Mouse (Mus musculus): Measurements from ENCODE around the gene Ttc23.

The Ttc23 gene

DNA sequence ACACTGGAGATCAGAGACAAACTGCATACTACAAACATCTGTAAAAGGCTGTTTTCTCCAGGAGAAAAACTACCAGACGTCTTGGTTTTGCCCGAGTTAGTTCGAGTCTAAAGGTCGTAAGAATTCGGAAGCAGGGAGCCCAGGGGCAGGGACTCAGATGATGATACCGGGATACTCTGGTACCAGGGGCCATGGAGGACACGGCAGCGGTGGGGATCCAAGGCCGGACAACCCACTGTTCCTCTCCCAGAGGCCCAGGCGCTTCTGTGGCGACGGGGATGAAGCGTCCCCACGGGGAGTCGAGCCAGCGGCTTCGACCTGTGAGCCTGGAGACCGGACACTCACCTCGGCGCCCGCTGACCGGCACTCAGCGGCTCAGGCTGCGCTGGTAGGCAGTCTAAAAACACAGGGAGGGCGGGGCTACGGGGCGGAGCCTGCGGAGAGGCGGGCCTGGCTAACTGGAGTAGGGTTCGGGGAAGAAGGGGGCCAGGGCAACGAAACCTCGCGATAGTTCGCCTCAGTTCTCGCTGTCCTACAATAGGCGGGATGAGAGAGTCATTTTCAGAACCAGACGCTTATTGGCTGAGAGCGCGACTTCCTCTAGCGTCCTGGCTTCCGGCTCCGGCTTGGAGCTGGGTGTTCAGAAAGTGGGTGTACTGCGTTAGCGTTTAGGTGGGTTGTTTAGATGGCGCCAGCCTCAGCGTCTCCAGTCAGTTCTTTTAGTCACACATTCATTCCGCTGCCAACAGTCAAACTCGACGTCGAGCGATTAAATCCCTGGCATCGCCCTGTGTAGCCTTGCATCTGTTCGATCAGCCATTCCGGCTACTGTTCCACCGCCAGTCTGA is 2.2 kb upstream of the Ttc23 start, which contains the start of gene Lrrc28:
Gene Lrrc28, minus strand, starts transcription at position 436 of the 848 bp plus-strand sequence.
- peak; percentile 99 for DNase-seq (ENCODE audit: low read depth, low spot score)

DNA sequence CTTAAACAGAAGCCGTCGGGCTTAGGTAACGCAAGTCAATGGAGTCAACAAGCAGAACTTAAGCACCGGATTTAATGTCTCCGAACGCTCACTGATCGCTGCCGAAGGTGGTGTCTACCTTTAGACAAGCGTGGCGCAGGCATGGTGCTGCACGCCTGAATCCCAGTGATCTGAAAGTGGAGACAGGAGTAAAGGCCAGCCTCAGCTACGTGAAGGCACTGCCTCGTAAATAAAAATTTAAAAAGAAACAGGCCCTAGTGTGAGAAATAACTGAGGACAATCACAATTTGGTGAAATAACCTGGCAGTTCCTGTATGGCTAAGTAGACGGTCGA is 1.6 kb upstream of the Ttc23 start:
- DNase-seq (ENCODE audit: low read depth, low spot score) = no peak

DNA sequence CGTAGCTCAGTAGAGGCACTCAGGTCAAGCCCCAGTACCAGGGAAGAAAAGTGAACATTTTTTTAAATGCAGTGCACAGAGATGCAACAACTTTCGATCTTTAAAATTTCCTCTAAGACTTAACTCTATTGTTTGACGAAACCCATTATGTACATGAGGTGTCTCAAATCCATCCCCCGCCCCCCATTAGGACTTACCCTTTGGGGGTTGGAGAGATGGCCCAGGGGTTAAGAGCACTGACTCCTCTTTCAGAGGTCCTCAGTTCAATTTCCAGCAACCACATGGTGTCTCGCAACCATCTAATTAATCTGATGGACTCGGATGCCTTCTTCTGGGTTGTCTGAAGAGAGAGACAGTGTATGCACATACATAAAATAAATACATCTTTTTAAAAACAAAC is 1.1 kb upstream of the Ttc23 start:
- peak; percentile 12 for DNase-seq (ENCODE audit: low read depth, low spot score)

DNA sequence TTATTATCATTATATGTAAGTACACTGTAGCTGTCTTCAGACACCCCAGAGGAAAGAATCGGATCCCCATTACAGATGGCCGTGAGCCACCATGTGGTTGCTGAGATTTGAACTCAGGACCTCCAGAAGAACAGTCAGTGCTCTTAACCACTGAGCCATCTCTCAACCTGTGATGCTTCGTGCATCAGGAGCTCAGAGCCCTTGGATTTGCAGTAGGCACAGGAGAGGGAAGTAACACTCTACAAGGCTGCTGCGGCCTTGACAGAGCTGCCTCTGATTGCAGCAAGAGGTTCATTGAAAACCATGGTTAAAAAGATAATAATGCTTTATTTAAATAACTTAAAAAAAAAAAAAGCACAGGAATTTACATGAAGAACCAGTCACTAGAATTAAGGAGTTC is 1.2 kb downstream of the Ttc23 start:
- no peak for DNase-seq (ENCODE audit: low read depth, low spot score)

DNA sequence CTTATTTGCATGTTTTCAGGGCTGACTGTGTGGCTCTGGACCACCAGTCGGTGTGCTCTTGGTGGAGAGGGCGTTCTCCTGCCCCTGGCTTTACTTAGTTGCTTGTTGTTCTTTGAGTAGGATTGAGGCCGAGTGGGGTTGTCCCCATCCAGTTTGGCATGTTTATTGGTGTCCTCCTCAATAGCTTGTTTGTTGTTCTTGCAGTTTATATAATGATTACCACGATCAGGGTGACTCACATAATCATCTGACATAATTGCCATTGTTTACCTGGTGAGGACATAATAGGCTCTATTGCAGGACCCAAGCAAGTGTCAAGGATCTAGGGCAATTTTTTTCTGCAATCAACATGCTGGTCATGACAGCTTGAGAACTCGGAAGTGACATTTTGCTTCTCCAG is 5.0 kb downstream of the Ttc23 start:
- no peak for DNase-seq (ENCODE audit: low read depth, low spot score)

DNA sequence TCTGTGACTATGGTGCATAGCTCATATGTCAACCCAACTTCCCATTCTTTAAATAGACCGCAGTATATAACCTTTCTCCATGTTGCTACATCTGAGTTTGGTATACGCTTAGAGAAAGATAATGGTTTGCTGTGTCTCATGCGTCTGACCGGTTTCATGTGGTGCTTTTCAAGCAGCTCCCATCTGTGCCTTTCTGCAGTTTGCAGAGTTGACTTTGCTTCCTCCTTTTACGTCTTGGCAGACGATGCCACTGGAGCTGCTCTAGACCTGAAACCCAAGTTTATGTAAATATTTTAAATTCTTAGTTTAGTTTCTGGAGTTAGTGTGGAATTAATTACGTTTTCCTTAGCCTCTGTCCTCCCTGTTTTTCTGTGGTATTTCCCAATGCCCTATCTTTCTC is 7.5 kb downstream of the Ttc23 start:
- no peak for DNase-seq (ENCODE audit: low read depth, low spot score)

DNA sequence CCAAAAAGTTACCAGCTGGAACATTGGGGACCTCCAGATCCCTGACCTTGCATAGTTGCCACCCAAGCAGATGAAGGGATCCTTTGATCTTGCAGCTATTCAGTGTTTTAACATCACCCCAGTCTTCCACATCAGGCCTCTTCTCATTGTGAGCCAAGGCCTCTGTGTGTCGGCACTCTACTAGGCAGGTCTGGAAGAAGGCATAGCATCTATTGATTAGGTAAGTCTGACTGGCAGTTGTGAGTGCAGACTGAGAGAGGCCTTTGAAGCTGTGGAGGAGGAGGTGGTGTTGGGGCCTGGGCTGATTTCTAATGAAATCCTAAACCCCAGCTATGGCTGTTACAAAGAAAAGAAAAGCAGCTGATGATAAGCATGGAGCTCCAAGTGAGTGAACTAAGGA is 8.0 kb downstream of the Ttc23 start:
- no peak for DNase-seq (ENCODE audit: low read depth, low spot score)

DNA sequence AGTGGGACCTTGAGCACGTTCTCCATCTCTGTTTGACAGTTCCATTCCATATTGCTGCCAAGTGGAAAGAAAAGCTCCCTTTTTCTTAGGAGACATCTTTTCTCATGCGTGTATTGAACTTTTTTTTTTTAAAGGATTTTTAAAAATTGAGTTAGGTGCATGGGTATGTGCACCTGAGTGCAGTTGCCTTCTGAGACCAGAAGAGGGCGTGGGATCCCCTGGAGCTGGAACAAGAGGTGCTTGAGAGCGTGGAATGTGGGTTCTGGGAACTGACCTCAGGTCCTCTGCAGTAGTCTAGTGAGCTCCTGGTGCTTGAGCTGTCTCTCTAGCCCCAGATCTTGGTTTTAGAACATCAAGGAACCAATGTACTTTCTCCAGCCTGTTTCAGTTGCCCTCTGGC is 10.9 kb downstream of the Ttc23 start:
- DNase-seq (ENCODE audit: low read depth, low spot score) = no peak

DNA sequence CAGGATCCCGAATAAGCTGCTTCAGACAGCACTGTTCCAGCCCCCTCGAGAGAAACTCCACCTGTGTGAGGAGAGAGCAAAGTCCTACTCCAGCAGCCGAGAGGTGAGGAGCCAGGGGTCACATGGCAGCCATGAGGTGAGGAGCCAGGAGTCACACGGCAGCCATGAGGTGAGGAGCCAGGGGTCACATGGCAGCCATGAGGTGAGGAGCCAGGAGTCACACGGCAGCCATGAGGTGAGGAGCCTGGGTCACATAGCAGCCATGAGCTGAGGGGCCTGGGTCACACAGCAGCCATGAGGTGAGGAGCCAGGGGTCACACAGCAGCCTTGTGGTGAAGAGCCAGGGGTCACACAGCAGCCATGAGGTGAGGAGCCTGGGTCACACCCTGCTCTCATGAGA is 15.2 kb downstream of the Ttc23 start:
- DNase-seq (ENCODE audit: low read depth, low spot score) = no peak

DNA sequence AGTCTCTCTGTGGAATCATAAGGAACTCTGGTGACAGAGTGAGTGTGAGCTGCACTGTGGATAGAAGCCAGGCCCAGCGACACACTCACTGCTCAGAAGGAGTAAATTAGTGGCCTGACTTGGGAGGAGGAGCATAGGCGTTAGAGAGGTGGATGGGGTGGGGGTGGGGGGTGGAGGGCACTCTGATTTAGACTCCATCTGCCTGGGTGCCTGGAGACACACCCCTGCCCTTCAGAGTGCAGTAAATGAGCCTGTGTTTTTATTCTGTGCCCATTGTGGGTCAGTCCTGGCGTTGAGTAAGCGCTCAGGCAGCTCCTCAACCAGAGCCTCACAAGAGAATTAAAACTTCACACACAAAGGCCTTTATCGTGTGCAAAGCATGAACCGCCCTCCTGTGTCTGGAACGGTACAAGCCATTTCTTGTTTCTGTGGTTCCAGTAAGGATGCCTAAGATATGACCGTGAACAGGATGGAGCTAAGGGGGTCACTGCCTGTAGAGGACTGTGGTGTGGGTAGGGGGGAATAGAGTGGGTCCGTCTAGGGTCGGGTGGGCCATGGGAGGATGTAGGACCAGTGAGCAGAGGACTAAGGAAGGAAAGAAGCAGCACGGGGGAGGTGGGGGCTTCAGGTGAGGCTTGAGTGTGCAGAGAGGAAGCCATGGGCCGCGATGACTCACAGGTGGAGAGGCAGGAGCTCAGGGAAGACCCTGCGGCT is 16.9 kb downstream of the Ttc23 start:
- DNase-seq (ENCODE audit: low read depth, low spot score) = no peak

DNA sequence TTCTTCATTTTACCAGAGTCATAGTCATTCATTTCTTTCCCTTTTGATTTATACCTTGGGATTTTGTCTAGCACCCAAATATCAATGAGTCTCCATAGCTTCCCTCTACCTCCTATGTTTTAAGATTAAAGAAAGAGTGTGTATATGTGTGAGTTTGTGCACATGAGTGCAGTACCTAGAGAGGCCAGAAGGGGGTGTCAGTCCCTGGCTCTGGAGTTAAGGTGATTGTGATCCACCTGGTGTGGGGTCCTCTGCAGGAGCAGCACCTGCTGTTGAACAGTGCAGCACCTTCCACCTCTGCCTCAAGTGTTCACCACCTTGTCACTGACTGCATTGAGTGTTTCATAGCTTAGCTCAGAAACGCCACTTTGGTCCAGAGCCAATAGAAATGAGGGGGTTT is 23.8 kb downstream of the Ttc23 start:
- peak; percentile 20 for DNase-seq (ENCODE audit: low read depth, low spot score)

DNA sequence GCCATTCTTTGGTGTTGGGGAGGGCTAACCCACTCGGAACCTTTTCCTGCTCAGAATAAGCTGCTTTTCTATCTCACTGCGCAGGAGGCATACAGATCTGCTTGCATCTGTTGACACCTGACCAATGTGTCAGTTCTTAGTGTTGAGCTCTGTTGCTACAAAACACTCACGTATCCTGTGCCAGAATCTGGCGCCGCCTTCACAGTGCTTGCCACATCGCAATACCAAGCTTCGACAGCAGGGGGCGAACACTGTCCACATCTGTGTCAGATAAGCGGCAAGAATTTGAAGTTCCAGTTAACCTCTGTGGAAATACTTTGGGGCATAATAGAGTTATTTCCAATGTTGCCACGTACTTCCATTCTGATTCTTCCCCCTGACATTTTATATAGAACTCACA is 25.4 kb downstream of the Ttc23 start:
- peak; percentile 72 for DNase-seq (ENCODE audit: low read depth, low spot score)

DNA sequence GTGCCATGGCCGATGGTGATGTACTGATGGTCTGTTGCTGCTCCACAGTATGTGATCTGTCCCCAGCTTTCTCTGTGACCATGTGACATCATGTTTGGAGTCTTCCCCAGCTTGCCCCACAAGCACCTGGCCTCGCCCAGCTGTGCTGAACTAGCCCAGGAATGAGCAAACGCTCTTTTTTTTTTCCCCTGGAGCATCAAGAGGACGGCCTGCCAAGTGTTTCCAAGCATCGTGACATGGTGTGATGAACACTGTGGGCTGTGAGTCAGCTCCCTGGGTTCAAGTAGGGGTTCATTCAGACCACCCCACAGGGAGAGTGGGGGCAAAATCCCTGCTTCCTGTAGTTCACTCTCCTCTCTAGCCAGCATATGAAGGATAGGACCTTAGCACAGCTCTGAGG is 26.4 kb downstream of the Ttc23 start:
- DNase-seq (ENCODE audit: low read depth, low spot score) = no peak

DNA sequence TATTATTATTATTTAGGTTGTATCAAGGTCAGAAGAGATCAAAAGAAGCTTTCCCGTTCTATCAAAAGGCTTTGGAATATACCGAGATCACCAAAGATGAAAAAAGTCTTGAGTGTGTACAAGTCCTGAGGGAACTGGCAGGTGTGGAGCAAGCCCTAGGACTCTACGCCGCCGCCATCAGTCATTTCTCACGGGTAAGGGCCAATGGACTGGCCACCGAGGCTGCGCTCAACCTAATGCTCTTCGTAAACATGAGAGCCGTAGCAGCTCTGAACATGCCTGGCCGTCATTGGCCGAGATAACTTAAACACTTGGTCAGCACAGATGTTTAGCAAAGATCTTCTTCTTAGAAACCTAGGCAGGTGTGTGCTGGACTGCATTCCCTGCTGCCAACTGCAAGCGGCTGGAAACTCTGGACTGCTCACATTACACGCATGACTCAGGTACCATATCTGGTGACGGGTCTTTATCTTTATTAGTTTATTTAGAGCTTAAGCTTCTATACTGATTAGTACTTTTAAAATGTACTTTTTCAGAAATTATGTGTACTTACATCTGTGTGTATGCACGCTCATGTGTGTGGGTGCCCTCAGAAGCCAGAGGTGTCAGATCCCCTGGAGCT is 31.8 kb downstream of the Ttc23 start:
- no peak for DNase-seq (ENCODE audit: low read depth, low spot score)

DNA sequence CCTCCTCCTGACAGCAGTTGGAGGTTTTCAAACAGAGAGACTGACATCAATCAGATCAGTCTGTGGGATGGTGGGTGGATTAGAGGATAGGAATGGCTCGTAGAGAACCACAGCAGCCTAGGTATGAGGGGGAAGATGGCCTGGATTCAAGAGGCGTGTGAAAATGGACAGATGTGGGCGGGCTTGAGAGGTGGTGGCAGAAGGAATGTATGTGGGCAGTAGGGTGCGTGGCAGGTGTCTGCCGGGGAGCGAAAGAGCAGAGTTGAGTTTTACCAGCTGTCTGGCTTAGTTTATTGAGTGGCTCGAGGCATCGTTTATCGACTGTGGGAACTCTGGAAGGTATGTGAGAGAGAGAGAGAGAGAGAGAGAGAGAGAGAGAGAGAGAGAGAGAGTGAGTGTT is 33.9 kb downstream of the Ttc23 start:
- DNase-seq (ENCODE audit: low read depth, low spot score) = no peak

DNA sequence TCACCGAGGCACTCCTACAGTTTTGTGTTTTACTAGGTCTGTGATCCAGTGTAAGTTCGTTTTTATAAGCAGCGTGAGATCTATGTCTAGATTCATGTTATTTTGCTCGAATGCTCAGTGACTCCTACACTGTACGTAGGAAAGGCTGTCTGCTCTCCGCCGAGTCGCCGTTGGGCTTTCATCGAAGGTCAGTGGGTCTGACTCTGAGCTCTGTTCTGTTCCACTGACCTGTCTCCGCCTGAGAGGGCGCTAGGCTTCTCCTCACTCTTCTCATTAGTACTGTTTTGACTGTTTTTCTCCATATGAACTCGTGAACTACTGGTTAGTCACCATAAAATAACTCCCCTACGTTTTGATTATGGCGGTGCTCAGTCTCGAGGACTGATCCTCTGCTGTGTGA is 35.8 kb downstream of the Ttc23 start:
- no peak for DNase-seq (ENCODE audit: low read depth, low spot score)

DNA sequence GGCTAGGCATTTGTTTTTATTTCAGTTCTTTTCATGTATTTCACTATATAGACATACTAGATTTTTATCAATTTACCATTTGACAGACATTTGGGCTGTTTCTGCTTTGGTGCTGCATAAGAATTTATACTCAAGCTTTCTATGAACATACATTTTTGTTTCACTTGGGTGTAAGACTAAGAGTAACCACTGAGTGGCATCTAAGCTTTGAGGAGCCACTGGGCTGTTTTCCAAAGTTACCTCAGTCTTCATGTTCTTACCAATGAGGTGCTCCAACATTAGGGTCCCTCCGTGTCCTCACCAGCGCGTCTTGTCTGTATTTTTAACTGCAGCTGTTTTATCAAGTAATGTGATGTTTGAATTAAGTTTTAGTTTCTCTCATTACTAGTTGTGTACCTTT is 39.3 kb downstream of the Ttc23 start:
- DNase-seq (ENCODE audit: low read depth, low spot score) = no peak

DNA sequence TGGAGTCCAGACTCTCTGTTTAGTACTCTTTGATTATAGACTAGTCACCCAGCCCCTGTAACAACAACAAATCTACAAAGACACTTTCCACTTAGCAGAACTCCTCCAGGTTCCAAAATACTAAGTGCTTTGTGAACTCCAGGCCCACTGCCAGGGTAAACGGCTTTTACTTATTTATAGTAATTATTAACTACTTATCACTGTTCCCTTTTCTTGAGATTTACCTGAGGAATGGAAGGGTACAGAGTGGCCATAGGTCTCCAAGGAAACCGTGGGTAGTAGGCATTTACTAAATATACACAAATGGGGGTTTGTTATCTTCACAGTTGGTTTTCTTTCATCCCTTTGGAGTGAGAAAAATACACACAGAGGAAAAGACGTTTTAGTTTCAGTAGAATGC is 41.1 kb downstream of the Ttc23 start:
- DNase-seq (ENCODE audit: low read depth, low spot score) = no peak

DNA sequence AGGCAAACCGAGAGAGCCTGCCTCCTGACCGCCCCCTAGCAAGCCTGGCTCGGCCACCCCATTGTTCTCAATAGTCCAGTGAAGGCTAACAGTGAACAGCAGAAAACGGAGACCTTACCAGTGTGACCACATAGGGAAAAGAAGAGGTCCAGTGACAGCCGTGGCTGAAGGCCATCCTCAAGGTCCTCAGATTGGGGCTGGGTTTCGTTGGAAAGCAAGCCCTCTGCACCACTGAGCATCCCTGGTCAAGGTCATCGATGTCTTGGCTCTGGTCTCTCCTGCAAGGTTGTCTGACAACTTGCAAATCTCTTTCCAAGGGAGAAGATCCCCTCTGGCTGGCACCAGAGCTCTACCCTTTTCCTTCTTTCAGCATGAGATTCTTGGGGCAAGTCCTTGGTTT is 42.6 kb downstream of the Ttc23 start:
- DNase-seq (ENCODE audit: low read depth, low spot score) = no peak

DNA sequence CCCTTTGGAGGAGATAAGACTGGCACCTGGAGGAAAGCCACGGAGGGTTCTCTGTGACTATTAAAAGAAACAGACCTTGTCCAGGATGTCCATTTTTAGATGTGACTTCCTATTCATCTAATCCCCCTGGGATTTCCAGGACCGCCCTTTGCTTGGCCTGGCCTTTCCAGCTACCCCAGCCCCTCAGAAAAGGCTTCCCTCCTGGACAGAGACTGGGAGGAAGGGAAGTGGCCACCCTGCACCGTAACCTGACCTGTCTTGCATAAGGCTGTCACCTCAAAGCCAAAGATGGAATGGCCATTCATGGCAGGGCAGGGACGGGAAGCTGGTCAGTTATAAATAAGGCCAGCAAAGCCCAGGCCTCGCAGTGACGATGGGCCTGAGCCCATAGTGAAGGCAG is 43.8 kb downstream of the Ttc23 start:
- no peak for DNase-seq (ENCODE audit: low read depth, low spot score)

DNA sequence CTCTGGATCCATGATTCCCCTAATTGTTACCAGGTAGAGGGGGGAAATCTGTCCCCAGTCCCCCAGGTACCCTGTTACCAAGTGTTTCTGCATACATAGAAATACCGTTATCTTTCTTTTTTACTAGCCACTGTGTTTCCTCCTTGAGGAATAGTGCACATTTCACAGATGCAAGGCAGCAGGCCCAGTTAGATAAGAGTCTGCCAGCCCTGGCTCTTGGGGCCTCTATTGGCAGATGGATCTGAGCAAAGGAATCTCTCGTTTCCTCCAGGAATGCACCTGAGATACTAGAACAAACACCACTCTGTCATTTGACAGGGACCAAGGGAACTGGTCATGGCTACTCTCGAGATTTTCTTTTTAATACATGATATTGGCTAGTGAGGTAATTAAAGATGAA is 44.9 kb downstream of the Ttc23 start:
- no peak for DNase-seq (ENCODE audit: low read depth, low spot score)

DNA sequence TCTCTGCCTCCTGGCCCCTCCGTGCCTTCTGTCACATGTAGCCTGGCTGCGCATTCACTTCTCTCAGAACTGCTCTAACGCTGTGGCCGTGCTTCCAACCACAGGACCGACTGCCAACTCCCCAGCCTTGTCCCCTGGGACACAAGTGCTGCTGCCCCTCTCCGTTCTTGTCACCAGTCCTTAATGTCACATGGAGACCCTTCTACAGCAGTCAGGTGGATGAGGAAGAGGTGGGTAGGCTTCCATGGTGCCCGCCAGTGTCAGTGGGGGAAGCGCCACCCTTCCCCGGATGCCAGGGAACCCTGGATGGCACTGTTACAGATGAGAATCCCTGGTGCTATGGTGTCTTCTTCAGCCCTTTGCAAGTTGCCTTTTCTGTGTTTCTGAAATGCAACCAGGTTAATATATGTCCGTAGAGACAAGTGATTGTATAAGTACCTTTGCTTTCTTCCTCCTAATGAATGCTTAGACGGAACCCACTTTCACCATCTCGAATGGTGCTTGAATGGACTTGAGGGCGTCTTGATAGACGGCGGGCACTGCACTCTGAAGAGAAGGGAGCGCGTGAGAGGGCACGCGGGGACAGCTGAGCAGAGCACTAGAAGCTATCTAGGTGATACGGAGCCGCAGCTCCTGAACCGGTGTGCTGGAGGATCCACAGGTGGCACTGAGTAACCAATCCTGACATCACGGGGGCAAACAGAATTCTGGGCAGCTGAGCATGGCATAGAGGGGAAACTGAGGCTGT is 45.8 kb downstream of the Ttc23 start:
- no peak for DNase-seq (ENCODE audit: low read depth, low spot score)

Measured in CD4-positive helper T cell, adult 2 months (primary cell).